Mouse (Mus musculus) monocyte, adult 5-6 weeks (primary cell): ENCODE data around the gene Olfr1246. TPM values are rescaled to one million over a fixed set of nuclear protein-coding genes. Genes with fewer than 3 reads are reported as not detected.
"Not testable (repeated sequence)": the region's sequence is repeated elsewhere in the genome, so short reads cannot be mapped to it uniquely, and the experiment has no call there.

Source experiments
- ATAC-seq: fragments of 153-309, 156-312 bp; replicated peaks from 2 replicates; pipeline ENCODE4 v1.8.0; 2017; ENCODE audit warnings: mild to moderate bottlenecking; ENCODE audit not compliant: low TSS enrichment, insufficient number of reproducible peaks, severe bottlenecking, poor library complexity, low FRiP score
- total RNA-seq: library from RNA; stranded (forward); fragments of 200-1000, 200-491, 200-594 nt; gene quantifications from 3 replicates; pipeline ENCODE4 v1.2.3, GENCODE M21; 2017

The Olfr1246 gene
- 0.10 TPM in 2 of 3 replicates, not detected in the other for total RNA-seq

DNA sequence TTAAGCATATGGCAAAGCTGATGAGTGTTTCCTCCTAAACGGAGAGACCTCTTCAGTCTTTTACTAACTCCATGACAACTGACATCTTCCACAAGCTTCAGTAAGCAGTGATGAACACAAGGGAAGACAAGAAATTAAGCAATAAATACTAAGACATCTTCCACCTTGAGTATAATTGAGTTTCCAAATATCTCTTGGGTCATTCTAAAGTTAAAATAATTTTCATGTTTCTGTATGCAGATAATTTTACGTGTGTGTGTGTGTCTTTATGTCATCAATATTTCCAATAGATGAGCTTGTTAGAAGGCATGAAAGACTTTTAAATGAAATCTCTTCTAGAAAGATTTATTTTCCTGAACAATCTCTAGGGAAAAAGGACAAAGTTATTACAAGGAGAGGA is at the start of gene Olfr1246:
Gene Olfr1246 (minus strand): TSS at position 101 of the 400 bp plus-strand sequence.
- ATAC-seq = no peak

DNA sequence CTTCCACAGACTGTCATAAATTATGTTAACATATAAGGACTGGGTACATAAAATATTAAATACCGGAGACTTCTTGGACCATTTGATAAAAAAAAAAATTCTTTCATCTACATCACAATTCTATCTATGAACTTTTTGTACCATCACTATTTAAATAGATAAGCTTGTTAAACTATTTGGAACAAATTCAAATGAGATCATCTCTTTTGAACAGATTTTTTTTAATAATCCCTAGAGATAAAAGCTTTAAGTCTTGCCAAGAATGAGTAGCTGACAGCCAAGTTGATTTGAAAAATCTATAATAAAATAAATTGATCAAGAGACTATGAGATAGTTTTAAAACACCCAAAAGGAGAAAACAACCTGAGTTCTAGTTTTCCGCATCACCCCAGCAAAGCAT is 41.9 kb upstream of the Olfr1246 start, which contains the start of gene Olfr1249:
Gene Olfr1249 (minus strand): TSS at position 101 of the 400 bp plus-strand sequence.
- ATAC-seq = no peak

DNA sequence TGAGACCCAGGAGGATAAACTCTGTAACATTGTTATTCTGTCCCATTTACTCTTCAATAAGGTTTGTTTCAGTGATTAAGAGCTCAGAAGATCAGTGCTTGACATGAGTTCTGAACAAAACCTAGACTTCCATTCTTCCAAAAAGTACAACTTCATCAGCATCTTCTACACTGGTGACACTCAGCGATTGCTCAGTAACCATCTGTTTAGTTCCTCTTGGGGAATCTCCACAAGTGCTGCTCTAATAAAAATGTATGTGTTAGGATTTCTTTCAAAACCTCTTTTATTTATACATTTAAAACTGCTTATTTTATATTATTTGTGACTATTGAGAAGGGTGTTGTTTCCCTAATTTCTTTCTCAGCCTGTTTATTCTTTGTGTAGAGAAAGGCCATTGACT is 25.2 kb upstream of the Olfr1246 start, which contains the start of gene Olfr1248:
Gene Olfr1248 (minus strand): TSS at position 101 of the 400 bp plus-strand sequence.
- not testable (repeated sequence) for ATAC-seq

DNA sequence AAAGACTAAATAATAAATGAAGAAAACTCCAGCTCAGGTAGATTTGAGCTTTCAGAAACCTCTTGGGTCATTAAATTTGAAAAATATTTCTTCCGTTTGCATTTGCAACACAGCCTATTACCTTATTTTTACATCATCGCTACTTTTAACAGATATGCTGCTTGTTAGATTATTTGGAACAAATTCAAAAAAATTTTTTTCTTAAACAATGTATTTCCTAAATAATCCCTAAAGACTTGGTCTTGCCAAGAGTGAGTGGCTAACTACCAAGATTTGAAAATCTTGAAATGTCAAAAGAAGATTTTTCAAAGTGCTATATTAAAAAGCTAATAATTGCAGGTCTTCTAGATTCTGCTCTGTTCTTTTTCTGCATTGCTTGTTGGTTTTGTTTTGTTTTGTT is 21.1 kb upstream of the Olfr1246 start, which contains the start of gene Olfr1247:
Gene Olfr1247 (minus strand): TSS at position 101 of the 400 bp plus-strand sequence.
- no peak for ATAC-seq

DNA sequence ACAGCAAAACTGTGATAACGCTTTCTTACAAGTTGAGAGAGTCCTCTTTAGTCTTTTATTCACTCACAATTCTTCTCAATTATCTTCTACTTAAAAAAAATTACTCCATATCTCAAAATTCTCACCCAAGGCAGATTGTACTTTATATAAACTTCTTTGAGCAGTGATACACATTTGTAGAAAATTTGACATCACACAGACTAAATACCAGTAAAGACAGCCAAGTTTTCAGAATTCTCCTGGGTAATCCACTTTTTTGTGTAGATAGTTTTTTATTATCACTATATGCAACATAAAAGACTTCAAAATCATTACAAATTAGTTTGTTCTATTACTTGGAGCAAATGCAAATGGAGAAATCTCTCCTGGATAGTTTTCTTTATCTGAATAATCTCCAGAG is 14.6 kb downstream of the Olfr1246 start, which contains the start of gene Olfr1245:
Gene Olfr1245 (minus strand): TSS at position 101 of the 400 bp plus-strand sequence.
- ATAC-seq = no peak

DNA sequence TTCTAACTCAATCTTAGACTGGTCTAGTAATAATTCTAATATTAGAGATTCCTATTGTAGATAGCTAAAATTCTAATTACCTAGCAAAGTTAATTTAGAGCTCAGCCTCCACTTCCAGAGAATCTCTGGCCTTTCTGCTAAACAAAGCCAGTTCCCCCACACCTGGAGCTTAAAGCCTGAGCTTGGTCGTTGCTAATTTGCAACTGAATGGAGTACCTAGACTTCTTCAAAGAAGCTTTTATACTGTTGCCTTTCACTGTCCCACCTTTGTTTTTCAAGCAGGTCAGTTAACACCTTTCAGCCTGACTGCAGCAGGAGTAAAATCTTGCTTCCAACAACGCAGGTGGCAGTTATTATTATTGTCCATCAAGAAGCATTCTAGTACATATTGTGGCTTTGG is 30.3 kb downstream of the Olfr1246 start:
- ATAC-seq = not testable (repeated sequence)

DNA sequence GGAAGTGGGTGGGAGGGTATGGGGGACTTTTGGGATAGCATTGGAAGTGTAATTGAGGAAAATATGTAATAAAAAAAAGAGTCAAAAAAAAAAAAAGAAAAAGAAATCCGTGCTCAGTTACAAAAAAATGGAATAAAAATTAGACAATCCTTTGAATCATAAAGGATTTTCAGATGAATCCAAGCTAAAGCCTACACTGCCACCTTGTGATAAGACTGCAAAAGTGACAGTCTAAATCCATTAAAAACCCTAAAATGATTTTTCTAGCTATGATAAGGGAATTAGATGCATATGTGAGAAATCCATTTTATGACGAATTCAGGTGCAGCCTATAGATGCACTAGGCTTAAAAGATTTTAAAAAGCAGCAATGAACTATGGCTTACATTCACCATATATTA is 48.4 kb downstream of the Olfr1246 start:
- ATAC-seq = no peak

DNA sequence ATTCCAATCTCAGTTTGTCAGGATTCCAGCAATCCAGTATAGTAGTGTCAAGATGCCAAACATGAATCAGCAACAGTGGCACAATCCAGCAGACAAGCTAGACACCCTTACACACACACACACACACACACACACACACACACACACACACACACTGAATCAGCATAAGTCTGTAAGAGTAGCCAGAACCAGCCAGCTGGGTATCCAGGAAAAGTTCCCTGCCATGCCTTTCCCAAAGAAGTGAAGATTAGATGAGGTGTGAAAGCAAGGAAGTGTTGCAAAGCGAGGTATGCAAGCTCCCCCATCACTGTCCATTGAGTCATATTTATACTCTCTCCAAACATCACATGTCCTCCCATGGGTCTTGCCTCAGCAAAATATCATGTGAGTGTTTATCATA is 53.0 kb downstream of the Olfr1246 start:
- no peak for ATAC-seq

Other genes with a start within 250 kb of the Olfr1246 start
- not detected in 3 replicates for gene Olfr1234, start 228.3 kb downstream of the Olfr1246 start, total RNA-seq
- not detected in 3 replicates for gene Olfr1238, start 183.5 kb downstream of the Olfr1246 start, total RNA-seq
- not detected in 3 replicates for gene Olfr1239, start 172.8 kb downstream of the Olfr1246 start, total RNA-seq
- gene Olfr1240, start 150.2 kb downstream of the Olfr1246 start, total RNA-seq = not detected in 3 replicates
- not detected in 3 replicates for gene Olfr1241, start 106.0 kb downstream of the Olfr1246 start, total RNA-seq
- gene Olfr1242, start 94.8 kb downstream of the Olfr1246 start, total RNA-seq = not detected in 3 replicates
- not detected in 3 replicates for gene Olfr1243, start 61.7 kb downstream of the Olfr1246 start, total RNA-seq
- not detected in 3 replicates for gene Olfr1245, start 14.7 kb downstream of the Olfr1246 start, total RNA-seq
- gene Olfr1247, start 21.0 kb upstream of the Olfr1246 start, total RNA-seq = 0.32 TPM in 1 of 3 replicates, not detected in the others
- not detected in 3 replicates for gene Olfr1248, start 25.1 kb upstream of the Olfr1246 start, total RNA-seq
- not detected in 3 replicates for gene Olfr1249, start 41.8 kb upstream of the Olfr1246 start, total RNA-seq
- 0.10 TPM in 1 of 3 replicates, not detected in the others for gene Olfr1250, start 68.3 kb upstream of the Olfr1246 start, total RNA-seq
- not detected in 3 replicates for gene Olfr1251, start 78.8 kb upstream of the Olfr1246 start, total RNA-seq
- gene Olfr1252, start 131.9 kb upstream of the Olfr1246 start, total RNA-seq = not detected in 3 replicates
- not detected in 3 replicates for gene Olfr1253, start 163.9 kb upstream of the Olfr1246 start, total RNA-seq
- not detected in 3 replicates for gene Olfr1254, start 200.5 kb upstream of the Olfr1246 start, total RNA-seq
- gene Olfr1255, start 218.9 kb upstream of the Olfr1246 start, total RNA-seq = not detected in 3 replicates
- not detected in 3 replicates for gene Olfr1256, start 248.4 kb upstream of the Olfr1246 start, total RNA-seq